Mouse (Mus musculus): ENCODE data around the gene Tns1. TPM values are rescaled to one million over a fixed set of nuclear protein-coding genes. Genes with fewer than 3 reads are reported as not detected.
A peak's percentile ranks its signal among the peaks of the same experiment; 100 is the strongest.

Tns1 gene
- polyA plus RNA-seq, 2 experiments from 2014 or later = 19.0 to 40.5 TPM

- ATAC-seq = no peak
Measured at GRCm38 (mm10) chr1:73929952-73930329, 194.3 kb downstream of the Tns1 start.

DNA sequence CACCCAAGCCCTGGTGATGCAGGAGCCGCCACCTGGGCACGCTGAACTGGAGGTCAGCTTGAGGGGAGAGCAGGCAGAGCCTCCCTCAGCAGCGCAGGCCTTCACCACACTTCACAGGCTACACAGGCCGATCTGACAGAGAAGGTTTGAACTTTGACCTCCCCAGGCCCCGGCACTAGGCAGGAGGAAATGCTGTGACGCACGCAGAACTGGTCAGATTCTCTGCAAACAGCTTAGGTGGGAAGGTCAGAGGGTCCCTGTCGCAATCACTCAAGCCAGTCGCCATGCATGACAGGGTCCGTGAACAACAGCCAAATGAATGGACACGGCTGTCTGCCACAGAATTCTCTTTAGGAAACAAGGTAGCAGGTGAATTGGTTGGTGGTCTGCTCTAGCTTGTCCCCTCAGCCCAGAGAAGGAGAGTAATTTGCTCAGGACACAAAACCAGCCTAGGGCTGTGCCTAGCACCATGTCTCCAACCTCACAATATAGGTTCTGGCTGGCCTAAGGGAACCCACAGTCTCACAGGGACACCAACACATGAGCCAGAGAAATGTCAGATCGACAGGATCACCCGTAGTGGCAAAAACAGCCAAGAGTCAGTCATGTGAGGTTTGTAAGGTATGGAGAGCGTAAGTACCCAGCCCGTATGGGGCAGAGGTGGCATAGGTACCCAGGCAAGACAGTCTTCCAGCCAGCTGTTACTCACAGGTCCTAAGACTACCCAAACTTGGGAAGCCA lies 194.9 kb downstream of the Tns1 start:
- no peak for ATAC-seq

- ATAC-seq = peak; percentile 25
Measured at GRCm38 (mm10) chr1:73928385-73928784, 195.9 kb downstream of the Tns1 start.

GRCm38 (mm10) chr1:73927819-73928218 lies 196.4 kb downstream of the Tns1 start:
- no peak for ATAC-seq

GRCm38 (mm10) chr1:73926279-73926678 lies 198.0 kb downstream of the Tns1 start:
- no peak for ATAC-seq

DNA sequence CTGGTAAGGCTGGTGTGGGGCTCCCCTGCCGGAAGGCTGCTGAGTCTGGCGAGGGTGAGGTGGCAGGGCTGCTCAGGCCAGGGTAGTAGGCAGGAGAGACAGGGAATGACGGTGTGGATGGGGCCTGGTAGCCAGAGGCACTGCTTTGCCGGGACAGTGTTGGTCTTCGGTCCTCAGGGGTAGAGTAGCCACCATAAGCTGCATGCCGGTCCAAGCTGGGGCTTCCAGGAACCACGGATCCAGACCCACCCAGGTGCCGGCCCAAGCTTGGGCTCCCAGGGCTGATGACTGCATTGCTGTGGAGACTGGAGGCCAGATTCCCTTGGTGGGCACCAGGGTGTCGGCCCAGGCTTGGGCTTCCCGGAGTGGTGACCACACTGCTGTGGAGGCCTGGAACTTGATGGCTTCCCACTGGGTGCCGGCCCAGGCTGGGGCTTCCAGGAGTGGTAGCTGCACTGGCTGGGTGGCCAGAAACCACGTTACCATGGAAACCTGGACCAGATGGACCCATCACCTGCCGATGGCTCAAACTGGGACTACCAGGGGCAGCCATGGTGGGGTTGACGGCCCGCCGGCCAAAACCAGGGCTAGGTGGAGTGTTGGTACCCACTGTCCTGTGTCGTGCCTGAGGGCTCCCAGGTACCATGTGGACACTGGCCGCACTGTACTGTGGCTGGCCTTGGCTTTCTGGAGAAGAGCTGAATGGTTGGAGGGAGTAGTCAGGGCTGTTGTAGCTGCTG lies 199.2 kb downstream of the Tns1 start:
- no peak for ATAC-seq

GRCm38 (mm10) chr1:73924210-73924609 lies 200.0 kb downstream of the Tns1 start:
- no peak for ATAC-seq

DNA sequence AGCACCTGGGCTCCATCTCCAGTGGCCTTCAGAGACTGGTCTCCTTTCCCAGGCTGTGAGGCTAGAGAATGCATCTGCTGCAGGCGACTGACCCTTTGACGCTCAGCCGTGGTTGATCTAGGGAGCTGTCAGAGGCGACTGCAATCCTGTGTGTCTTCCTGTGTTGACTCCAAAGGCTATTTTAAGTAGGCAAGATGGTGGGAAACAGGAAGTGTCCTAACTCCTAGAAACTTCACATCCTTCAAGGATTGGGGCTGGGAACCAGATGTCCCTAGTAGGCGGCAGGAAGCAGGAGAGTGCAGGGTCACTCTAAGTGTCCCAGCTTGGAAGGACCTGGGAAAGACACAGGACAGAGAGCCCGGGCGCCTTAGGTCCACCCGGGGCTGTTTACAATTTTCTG lies 201.1 kb downstream of the Tns1 start:
- ATAC-seq = no peak

GRCm38 (mm10) chr1:73920701-73921100 lies 203.5 kb downstream of the Tns1 start:
- ATAC-seq = no peak

DNA sequence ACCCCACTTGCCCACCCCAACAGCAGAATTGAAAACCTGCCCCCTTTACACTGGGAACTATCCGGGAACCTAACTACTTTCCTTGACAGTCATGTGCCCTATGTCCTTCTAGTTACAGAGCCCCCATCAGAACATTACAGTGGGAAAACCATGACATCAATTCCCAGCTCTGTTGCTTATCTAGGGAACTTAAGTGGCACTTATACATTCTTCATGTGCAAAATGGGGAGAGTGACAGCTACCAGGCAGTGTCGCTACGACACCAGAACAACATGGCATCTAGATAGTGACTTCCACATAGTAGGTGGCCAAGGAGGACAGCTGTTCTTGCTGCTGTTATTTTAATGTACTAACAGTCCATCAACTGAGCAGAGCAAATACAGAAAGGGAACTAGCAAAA lies 204.3 kb downstream of the Tns1 start:
- no peak for ATAC-seq

GRCm38 (mm10) chr1:73918001-73918400 lies 206.2 kb downstream of the Tns1 start:
- ATAC-seq = no peak

GRCm38 (mm10) chr1:73916298-73916697 lies 208.0 kb downstream of the Tns1 start:
- no peak for ATAC-seq

DNA sequence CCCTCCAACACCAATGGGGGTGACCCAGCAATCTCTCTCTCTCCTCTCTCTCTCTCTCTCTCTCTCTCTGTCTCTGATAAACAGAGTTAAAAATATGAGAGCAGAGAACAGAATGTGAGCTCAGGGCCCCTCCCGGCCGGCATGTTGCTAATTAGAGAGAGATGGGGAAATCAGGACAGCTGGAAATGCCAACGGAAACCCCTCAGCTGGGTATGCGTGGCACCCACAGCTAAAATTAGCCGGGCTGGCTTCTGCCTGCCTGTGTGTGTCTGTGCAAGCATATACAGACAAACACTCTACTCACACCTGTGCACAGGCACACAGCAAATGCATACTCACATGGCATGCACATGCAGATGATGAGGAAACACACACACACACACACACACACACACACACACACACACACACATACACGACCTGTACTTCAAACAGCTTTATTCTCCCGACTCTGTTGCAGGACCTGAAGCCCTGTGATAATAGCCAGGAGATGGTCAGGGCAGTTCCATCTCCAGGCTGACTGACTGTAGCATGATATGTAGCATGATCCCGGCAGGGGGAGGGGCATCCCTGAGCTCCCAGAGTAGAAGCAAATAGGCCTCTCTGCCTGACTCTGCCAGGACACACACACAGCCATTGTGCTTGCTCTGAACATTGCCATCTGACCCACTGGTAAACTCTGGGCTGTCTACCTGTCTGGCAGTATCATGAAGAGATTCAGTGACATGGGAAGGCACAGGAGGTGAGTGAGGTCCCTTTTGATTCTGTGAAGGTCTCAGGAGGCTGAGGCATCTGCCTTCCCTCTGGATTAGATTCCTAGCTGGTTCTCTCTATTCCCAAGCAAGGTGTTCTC lies 208.8 kb downstream of the Tns1 start:
- no peak for ATAC-seq

DNA sequence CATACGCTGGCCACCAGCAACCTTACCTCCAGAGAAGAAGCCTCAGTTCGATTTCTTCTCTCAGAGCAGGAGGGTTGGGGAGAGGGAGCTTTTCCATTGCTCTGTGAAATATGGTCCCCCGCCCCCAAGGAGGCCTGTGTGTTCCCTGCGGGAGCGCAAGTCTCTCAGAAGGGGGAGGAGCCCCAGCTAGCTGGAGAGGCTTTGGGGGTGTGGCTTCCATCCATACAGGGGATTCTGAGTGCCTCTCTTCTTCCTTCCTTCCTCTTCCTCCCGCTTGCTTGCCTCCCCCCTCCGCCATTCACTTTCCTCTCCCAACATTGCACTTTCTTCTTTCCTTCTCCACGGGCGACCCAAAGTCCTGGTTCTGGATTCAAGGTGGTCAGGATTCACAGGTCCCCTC lies 210.2 kb downstream of the Tns1 start:
- ATAC-seq = no peak

DNA sequence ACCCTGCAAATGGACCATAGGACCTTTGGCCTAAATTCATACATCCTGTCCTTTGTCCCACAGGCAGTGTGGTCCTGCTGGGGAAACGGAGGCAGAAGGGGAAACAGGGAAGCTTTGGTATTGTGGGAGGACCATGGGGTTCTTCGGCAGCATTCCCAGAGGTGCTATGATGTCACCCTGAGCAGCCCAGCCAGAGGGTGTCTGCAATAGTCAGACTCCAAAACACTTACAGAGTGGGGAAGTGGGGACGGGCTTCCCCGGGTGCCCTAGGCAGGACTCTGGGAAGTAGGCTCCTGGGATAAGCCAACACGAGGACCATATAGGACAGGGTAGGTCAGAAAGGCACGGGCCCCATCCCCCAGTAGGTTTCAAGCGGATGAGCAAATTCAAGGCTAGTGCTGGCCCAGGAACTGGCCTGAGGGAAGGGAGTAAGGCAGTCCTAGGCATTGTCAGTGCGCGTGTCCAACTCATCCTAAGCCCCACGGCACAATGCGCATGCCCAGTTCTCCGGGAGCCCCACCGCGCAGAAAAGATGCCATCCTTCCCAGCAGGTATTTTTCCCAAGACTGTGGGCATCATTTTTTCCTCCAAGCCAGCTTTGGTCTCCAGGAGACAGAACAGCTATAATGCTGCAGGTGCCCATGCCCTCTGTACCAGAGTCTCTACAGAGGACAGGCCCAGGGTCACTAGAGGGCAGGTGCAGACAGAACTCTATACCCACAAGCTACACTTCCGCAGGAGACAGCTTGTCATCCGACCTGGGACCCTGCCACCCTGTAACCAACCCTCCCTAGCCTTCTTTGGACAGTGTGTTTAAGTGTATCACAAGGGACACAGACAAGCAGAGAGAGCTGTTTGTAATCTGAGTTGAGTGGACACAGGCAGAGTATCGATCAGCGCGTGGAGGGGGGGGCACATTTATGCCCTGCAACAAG lies 210.9 kb downstream of the Tns1 start:
- no peak for ATAC-seq

DNA sequence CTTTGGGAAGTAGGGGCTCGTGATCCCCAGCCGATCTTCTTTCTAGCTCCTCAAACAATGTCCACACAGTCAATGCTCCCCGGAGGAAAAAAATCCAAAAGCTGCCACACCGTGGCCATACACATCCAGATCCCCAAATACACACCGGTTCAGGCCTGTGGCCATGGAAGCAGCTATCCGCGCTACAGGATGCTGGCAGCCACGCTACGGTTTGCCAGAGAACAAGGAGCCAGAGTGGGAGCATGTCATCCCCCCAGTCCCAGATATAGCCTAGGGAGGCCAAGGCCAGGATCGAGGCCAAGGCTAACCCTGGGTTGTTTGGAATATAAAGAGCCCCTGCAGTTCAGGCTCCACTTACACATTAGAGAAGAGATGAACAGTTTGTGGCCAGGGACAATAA lies 211.8 kb downstream of the Tns1 start:
- no peak for ATAC-seq

GRCm38 (mm10) chr1:73911981-73912380 lies 212.3 kb downstream of the Tns1 start:
- no peak for ATAC-seq

GRCm38 (mm10) chr1:73910701-73911100 lies 213.5 kb downstream of the Tns1 start:
- ATAC-seq = no peak

DNA sequence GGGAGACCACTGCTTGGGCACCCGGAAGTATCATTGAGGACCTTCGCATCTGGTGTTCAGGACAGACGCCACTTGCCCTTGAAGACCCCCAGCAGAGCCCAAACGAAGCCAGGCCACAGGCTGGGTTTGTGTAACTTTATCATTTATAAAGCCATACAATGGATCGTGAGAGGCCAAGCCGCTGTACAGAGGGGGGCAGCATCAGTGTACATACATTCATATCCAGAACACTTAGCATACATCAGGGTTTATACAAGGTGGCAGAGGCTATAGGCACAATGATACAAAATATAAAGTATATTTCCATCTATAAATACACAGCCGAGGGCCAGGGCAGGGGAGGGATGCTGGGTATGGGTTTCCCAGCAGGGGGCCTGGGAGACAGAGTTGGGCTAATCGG lies 214.1 kb downstream of the Tns1 start:
- ATAC-seq = no peak

- no peak for ATAC-seq
Measured at GRCm38 (mm10) chr1:73909191-73909983, 214.9 kb downstream of the Tns1 start.
